Mouse (Mus musculus) spleen, adult 2 months (tissue): Measurements from ENCODE around the gene Retreg1.

Experiments used
- CTCF ChIP-seq: fragments of 200-500 bp; IDR thresholded peaks from 2 replicates; pipeline ENCODE4 v1.5.1; 2011; ENCODE audit warnings: mild to moderate bottlenecking, inconsistent platforms; ENCODE audit not compliant: insufficient read depth, insufficient read length, insufficient replicate concordance; ENCODE audit errors: extremely low read depth
- POLR2A ChIP-seq: fragments of 200-500 bp; IDR thresholded peaks from 2 replicates; pipeline ENCODE4 v1.6.1; 2011; ENCODE audit warnings: low read depth, low read length, inconsistent platforms

DNA sequence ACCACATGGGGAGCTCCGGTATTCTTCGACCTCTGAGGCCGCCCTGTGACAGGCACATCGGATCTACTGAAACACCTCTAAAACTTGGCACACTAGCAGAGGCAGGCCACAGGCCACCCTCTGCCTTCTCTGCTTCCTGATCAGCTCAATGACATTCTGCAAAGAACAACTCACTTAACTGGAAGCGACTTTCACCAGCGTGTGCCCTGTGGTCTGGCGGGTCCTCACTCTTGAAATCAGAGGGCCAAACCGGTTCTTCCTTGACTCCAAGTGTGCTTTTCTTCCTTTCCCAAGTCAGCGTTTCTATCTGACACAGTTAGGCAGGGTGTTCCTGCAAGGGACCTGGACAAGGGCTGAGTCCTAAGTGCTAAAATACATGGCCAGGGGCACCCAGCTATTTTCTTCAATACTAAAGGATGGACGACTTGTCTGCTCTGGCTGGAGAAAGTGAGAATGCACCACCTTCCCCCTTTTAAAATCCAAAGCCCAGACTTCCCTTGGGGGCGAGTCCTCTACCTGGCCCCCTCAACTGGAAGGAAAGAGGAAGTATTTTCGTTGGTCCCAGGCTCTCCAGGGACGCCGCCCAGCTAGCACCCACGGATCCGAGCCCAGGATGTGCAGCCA, 406 bp upstream of the Retreg1 start:
- TF ChIP-seq CTCF (no peak), POLR2A (no peak)
